Mouse (Mus musculus): ENCODE results near the gene Slc26a6.

DNA sequence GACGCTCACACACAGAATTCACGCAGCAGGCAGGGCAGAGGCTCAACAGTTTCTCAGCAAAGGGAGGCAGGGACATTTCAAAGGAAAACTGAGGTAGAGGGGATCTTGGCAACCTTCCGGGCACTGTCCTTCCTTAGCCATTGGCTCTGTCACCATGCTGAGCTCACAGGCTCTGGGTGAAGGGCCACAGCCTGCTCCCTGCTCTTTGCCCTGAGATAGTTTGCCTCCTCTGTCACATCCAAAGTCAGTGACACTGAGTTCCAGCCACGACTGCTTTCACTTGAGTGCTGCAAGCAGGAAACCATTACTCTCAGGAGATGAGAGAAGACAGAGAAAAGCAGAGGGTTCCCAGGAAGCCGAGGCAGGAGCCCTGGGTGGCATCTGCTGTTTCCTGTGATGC, 33.0 kb upstream of the Slc26a6 start:
- TF ChIP-seq CTCF (IDR thresholded peaks at IDR 0.05; ENCODE audit: low read depth, low read length), result no peak
- no peak for TF ChIP-seq POLR2A (IDR thresholded peaks at IDR 0.05; ENCODE audit: insufficient read depth, low read length)
- no peak for TF ChIP-seq EP300 (IDR thresholded peaks at IDR 0.05; ENCODE audit: insufficient read depth, low read depth, low read length)
